Mouse (Mus musculus): ENCODE measurements around the gene Wdr72.

Wdr72 gene

GRCm38 (mm10) chr9:74248084-74248483 lies 137.9 kb downstream of the Wdr72 start:
- no peak for DNase-seq

DNA sequence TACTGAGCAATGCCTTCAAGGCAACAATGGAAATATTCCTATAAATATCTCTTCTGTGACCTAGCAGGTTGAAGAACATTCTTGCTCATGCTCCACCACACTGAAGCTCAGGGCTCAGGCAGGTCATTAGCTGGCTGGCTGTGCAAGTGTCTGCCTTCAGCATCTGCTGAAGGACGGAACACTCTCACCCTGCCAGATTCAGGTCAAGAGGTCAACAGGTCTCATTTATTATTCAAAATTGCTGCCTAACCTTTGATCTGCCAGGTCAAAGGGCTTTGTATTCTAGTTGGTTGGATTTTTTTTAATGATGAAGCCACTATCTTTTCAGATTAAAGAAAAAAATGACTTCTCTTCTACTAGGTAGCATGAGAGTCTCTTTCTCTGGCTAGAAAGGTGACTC lies 139.3 kb downstream of the Wdr72 start:
- no peak for DNase-seq

DNA sequence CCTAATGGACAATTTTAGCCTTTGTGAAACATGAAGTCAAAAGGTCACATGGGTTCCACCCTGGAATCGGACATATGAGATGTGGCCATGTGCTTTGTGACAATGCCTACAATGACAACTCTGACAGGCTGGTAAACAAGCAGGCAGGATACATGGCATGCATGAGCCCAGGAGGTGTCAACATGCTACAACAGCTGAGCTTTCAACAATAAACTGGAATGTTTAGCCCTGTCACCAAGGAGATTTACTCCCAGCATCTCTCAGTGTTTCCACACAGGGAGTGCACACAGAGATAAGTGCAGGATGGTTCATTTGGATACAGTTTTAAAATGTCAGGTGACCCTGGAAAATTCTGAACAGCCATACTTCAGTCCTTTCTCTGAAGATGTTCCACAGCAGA lies 140.4 kb downstream of the Wdr72 start:
- DNase-seq = no peak

- no peak for DNase-seq
Measured at GRCm38 (mm10) chr9:74258389-74258788, 148.2 kb downstream of the Wdr72 start.

GRCm38 (mm10) chr9:74277752-74278385 lies 167.7 kb downstream of the Wdr72 start:
- no peak for DNase-seq

DNA sequence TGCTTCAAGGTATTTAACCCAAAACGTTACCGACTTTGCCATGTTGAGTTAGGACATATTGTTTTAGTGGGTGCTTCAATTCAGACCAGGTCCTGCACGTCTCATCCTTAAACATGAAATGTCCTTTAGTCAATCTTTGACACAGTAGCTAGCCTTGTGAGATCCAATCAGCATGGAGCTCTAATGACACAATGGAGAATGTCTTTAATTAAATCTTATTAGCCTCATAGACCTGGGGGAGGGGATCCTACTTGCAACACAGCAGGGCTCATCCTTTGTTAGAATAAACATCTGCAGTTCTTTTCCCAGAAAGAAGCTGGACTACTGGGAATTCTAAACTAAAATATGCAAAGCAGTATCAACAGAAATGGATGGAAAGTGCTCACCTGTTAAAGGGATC lies 171.9 kb downstream of the Wdr72 start:
- DNase-seq = no peak

DNA sequence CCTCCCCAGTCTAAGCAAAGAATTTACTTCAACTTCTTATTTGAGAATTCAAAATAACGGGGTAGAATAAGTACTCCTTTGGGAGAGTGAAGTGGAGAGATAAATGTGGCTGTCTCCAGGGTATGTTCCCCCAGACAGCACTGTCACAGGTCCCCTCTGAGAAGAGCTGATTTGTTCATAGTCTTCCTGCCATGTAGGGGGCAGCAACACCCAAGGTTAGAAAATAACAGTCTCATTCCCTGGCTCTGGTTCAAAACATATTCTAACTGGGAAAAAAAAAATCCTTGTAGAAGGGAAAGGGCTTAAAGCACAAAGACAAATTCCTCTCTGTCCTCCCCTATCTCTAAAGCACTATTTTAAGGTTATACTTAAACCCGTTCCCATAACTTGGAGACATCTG lies 176.1 kb downstream of the Wdr72 start:
- no peak for DNase-seq

GRCm38 (mm10) chr9:74294479-74294878 lies 184.3 kb downstream of the Wdr72 start:
- DNase-seq = no peak

GRCm38 (mm10) chr9:74318771-74319170 lies 208.6 kb downstream of the Wdr72 start:
- DNase-seq = no peak

DNA sequence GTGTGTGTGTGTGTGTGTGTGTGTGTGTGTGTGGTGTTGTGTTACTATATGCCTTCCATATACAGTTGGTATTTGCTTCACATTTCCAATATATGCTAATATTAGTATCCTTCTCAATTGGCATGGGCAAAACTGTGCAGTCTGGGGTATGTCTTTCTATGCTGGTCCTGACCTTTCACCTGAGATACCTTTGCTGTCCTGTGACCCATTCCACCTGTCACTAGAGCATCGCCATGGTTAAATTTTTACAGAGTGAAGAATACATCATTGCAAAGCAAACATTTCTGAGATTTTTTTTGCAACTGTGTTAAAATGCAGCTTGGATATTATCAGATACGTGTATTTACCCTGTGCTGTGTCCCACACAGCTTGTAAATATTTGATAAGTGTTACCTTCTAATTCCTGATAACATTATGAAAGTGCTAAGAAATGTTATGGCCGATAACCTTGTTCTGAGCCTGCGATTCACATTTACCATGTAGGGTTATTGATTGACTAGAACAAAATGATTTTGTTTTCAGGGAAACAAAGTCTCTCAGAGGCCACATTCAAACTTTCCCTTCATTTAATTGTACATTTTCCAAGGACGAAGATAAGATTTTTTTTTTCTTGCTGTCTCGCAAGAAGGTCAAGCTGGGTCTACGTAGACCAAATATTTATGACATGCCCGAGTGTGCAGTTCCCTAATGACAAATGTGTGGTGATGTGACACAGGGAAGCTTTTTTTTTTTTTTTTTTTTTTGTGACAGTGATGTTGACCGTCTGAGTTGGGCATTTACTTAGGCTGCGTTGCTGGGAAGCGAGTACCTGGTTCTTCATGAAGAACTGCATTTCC lies 214.2 kb downstream of the Wdr72 start:
- DNase-seq = no peak

DNA sequence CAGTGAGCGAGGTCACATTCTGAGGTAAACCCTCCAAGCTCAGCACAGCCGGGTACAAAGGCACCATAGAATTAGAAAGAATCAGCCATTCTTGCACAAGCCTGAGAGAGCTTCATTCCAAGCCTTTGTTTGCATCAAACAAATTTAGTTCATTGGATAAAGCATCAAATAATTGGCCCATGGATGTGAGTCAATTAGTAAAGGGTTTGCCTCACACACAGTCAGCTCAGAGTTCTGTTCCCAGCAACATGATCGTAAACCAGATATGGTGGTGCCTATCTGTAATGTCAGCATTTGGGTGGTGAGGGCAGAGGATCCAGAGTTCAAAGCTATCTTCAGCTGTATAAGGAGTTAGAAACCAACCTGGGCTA lies 214.8 kb downstream of the Wdr72 start:
- DNase-seq = no peak

- no peak for DNase-seq
Measured at GRCm38 (mm10) chr9:74325981-74326380, 215.8 kb downstream of the Wdr72 start.

DNA sequence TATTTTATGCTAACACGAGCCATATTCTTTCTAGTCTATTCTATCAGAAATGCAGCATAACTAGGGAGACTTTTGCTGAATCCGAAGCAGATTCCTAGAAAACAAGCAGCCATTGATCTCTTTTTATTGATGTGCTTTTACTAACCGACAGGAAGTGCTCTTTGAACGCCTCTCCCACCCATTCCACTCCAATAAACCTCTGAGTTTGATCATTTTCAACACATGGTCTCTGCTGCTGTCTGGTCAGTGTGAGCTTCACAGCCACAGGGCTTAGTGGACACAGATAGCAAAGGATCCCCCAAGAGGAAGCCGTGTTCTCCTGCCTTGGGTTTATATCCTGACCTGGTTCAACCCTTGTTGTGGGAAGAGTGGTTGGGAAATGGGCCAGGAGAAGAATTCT lies 218.7 kb downstream of the Wdr72 start:
- no peak for DNase-seq

DNA sequence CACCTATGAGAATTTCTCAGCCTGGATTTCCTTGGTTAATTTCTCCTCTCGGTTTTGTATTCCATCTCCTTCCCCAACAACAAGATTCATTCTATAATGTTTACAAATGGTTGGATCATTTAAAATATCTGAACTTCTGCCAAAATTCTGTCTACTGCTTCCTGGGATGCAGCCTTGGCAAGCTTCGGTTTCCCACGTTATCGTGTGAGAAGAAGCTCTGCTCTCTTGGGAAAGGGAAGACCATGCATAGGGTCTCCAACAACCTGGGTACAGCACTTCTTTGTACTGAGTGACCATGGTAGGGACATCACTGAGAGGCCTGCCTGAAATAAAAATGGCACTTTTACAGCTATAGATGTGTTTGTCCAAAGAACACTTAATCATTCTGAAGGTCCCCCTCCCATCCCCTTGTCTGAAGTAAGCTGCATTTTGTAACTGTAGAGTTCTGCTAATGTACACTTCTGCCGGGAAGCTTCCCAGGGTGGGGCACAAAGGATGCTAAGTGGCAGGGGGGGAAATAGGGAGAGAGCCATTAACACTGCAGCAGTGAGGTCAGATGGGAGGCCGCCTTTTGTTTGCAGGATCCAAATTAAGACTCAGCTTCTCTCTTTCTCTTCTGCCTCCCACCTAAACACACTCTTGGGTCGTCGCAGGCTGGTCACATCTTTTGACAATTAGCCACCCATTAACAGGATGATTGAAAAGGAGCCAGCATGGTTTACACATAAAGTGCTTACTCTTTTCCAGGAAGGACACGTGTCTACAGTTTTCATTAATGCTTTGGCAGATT lies 220.7 kb downstream of the Wdr72 start:
- no peak for DNase-seq

DNA sequence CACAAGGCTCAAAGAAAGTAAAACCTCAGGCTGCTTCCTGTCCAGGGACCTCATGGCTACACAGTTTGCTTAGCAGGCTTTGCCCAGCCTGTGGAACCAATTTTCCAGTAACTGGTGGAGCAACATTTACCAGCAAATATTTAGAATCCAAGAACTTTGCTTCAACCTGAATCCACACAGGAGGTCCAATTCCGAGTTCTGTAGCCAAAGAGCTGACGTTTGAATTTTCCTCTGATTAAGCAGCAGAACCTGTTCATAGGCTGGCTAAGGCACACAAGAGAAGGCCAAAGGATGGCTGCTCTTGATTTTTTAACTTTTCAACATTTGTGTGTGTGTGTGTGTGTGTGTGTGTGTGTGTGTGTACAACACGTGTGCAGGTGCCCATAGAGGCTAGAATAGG lies 222.2 kb downstream of the Wdr72 start:
- DNase-seq = no peak
